Mouse (Mus musculus) T-helper 1 cell (primary cell): ENCODE data around the gene 2610507B11Rik.

ENCODE experiments used
- in situ Hi-C: fragments of 300-600 bp; cut with MboI, MseI; formaldehyde crosslinking; loops from one replicate; pipeline ENCODE4 v1.15.1; 2025; ENCODE audit warnings: high pct_unique_total_duplicates

The 2610507B11Rik gene

GRCm38 (mm10) chr11:78337040-78337439 is 75.5 kb downstream of the 2610507B11Rik start:
- in situ Hi-C loops = no loop called here
